Mouse (Mus musculus) cerebellum, adult 11 months (tissue): ENCODE data around the gene Cds2.
"Not testable (repeated sequence)": the region's sequence is repeated elsewhere in the genome, so short reads cannot be mapped to it uniquely, and the experiment has no call there.

Source experiments
- DNase-seq: peaks from one replicate; pipeline ENCODE4 v3.0.0; 2022

The Cds2 gene

DNA sequence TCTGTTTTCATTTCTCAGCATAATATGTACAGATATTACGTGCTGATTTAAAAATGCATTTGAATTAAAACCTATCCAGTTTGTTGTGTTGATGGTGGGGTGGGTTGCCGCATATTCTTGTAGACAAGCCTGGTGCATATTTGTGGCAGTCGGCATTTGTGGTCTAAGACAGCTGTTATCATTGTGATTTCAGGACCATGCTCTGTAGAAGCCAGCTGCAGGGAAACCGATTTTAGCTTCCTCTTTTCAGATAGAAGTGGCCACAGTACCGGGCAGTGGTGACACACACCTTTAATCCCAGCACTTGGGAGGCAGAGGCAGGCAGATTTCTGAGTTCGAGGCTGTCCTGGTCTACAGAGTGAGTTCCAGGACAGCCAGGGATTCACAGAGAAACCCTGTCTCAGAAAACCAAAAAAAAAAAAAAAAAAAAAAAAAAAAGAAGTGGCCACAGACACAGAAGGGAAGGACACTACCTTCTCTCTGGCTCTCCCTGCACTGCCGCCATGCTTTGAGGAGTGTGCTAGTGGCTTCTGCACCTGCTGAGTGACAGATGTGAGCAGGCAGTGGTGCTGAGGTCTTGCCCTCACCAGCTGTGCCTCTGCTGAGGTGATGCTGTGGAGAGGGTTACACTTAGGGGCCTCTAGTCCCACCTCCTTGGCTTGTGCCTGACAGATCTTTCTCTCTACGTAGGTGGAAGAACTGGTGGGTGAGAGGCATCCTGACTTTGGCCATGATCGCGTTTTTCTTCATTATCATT lies 30.9 kb downstream of the Cds2 start:
- DNase-seq = no peak

DNA sequence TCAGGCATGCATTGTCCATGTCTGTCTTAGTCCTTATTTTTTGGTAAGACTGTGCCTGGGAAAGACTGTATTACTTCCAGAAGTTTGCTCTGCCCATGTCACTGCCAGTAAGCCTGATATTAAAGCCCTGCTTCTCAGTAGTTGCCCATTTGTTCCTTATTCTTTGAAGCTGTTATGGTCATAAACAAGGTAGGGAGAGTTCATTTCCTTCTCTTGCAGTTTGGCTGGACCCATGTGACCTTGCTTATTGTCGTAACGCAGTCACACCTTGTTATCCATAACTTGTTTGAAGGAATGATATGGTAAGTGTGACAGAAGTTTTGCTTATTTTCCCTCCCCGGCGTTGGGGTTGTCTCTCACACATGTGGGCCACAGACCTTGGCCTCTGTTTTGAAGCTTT lies 35.3 kb downstream of the Cds2 start:
- no peak for DNase-seq

DNA sequence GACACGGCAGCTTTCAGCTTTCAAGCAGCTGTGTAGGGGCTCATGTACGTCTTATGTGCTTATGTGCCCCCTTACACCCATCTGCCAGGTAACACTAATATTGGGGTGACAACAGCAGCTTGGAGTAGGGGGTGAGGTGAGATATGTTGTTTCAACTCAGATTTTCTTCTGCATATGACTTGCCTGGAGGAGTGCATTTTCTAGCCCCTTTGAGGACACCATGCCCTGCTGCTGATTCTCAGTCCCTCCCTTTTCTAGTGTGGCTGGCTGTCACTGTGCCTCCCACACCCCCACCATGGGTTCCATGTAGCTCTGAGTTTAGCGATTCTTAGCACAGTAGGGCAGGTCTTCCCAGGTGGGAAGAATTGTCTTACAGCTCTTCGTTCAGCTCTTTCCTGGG lies 38.5 kb downstream of the Cds2 start:
- DNase-seq = no peak

DNA sequence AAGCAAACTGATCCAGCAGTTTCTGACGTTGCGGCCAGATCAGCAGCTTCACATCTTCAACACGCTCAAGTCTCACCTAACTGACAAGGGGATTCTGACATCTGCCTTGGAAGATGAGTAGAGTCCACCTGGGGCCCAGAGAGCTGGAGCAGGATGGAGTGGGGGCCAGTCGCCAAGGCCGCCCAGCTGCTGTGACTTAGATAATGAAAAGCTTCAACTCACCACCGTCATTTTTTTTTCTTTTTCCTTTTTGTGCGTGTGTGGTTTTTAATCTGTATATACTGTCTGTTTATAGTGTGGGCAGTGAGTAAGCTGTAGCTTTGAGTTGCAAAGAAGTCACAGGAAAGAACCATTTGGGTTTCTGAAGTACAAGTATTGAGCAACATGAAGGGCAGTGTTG lies 42.2 kb downstream of the Cds2 start:
- DNase-seq = no peak

DNA sequence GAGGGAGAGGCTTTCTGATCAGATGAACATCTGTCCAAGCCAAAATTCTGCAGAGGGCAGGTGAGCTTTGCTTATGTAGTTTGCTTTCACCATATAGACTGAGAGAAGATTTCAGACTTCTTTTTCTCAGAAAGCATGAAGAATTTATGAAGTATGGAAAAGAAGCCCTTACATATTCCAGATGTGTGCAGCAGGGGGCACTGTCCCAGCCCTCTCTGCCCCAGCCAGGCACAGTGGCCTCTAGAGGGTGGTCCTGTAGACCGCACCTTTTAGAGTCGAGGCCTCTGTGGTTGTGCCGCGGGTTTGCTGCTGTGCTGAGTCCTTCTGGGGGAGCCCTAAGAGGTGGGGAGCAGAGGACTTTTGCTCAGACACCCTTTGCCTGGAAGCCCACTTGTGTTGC lies 43.0 kb downstream of the Cds2 start:
- DNase-seq = no peak

DNA sequence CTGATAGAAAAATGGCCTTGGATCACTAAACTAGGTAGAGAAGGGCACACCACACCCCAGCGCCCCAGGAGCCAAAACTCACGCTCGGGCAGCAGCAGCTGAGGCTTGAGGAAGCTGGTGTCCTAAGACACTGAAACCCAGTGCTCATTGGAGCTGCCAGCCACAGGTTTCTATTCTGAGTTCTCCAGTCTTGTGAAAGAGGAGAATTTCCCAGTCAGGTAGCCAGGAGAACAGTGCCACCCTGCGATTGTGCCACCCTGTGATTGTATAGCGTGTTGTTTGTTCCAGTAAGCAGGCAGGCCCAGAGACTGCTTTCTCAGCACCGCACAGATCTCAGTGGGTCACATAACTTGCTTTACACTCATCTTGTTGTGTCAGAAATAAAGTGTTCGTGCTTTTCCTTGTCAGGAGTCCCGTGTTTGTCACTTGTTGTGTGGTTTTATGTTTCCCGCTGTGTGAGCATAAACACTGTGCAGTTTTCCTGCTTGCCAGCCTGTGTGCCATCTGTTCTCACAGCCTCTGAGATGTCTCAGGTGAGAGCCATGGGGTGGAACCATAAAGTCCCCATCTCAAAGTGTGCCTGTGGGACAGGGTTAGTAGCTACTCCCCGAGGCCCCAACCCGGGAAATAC lies 44.4 kb downstream of the Cds2 start:
- peak; percentile 53 for DNase-seq

DNA sequence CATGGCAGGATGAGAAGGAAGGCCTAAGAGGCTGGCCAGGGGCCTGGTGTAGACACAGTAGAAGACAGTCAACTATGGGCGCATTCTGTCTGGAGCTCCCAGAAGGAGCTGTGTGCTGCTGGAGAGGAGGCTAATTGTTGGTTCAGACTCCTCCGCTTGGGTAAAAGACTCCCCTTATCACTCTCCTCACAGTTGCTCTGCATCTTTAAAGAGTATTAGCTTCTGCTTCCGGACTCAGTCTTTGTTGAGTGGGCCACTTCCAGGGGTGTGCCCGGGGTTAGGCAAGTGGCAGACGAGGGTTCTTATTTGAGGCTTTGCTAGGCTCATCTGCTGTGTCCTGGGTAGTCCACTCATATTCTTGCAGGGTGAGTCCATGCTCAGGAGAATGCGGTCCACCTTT lies 45.9 kb downstream of the Cds2 start:
- no peak for DNase-seq

DNA sequence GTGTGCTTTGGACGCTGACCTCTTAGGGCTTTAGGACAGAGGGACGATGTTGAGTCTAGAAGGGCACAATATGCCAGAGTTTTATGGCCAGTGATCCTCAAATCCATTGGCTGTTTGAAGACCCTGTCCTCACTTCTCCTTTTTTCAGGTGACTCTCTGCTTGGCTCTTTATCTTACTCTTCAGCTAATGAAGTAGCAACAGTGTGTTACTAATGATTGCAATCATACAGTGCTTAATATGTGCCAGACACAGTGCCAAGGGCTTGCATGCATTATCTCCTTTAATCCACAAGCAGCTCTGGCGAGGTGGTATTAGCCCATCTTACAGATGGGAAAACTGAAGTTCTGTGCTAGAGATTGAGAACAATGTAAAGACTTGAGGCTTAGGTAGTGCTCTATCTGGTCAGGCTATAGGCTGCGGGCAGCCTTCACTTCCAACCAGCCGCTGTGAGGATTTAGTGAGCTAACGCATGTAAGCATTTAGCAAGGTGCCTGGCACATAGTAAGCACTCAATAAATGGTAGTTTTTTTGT lies 46.5 kb downstream of the Cds2 start:
- no peak for DNase-seq

DNA sequence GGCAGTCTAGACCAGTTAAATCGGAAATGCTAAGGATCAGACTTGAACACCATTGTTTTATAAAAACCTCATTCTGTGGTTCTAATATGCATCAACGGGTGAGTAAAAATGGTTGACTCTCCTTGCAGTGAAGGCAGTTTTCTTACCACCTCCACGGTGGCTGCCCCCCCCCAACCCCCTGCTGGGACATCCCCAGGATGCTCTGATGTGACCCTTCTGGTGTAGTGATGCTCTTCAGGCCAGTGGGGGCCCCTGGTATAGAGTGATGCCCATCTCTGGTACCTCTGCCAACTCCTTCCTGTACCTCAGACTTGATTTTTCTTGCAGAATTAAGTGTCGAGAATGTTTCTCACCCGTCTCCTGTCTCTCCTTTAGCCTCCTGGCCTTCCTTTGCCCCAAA lies 49.7 kb downstream of the Cds2 start:
- DNase-seq = no peak

DNA sequence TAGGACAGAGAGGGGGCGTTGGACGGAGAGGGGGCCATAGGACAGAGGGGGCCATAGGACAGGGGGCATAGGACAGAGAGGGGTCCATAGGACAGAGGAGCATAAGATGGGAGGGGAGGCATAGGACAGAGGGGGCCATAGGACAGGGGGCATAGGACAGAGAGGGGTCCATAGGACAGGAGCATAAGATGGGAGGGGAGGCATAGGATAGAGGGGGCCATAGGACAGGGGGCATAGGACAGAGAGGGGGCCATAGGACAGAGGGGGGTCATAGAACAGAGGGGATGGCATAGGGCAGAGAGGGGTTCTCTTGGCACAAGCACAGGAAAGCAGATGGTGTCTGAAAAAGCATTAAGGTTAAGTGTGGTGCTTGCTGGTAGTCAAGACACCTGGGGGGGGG lies 50.6 kb downstream of the Cds2 start:
- DNase-seq = no peak

DNA sequence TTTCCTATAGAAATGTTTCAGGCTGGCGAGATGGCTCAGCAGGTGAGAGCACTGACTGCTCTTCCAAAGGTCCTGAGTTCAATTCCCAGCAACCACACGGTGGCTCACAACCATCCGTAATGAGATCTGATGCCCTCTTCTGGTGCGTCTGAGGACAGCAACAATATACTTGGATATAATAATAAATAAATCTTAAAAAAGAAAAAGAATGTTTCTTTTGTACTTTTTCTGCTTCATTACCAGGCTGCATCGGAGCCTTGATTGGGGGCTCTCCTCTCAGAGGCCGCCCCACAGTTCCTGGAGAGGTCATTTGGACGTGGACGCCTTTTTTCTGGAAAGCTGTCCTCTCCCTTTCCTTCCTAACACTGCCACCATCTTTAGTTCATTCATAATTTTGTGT lies 51.1 kb downstream of the Cds2 start:
- not testable (repeated sequence) for DNase-seq

DNA sequence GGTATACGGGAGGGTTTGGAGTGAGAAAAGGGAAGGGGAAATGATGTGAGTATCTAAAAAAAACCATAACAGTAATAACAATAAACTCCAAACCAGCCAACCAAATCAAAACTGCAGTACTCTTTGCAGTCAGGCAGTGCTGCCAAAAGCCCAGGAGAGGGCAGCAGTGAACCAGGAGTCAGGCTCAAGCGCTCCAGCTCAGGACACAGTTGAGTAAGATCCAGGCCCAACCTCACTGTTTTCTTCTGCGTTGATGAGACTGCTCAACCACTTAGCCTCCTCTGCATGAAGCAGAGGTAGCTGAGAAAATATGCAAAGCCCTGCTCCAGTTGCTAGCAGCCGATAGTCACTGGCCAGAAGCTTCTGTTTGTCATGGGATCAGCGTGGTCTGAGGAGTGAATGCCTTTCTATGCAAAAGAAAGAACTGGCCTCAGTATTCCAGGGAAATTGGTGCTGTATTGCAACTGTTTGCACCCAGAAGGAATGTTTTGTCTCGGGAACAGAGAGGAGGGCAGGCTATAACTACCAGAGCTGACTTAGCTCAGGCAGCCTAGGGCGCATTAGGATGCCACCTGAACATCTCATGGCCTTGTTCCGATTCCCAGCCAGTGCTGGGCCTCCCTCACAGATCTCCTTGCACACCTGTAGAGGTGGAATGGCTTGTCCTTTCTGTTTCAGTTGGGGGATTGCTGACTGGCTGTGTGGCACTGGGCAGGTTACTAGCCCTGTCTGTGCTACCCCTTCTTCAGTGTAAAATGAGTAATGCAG lies 53.3 kb downstream of the Cds2 start:
- peak; percentile 65 for DNase-seq

DNA sequence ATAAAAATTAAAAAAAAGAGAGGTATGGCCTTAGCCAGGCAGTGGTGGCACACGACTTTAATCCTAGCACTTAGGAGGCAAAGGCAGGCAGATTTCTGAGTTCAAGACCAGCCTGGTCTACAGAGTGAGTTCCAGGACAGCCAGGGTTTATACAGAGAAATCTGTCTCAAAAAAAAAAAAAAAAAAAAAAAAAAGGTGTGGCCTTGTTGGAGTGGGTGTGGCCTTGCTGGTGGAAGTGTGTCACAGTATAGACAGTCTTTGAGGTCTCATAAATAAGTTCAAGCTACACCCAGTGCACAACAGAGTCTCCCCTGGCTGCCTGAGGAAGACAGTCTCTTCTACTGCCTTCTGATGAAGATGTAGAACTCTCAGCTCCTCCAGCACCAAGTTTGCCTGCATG lies 54.2 kb downstream of the Cds2 start:
- DNase-seq = no peak

DNA sequence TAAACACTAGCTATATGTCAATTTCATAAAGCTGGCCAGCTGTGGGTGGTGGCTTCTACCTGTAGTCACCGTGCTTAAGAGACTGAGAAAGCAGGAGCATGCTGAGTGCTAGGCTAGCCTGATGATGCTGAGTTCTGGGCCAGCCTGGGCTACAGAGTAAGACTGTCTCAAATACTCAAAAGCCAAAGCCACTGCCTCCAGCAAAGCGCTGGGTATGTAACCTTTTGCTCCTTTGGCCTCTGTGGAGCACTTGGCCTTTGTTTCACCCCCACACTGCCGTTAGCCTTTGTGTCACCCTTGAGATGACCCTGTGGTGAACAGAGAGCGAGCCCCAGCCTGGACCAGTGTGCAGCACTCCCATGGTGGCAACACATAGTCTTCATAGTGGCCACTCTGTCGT lies 57.6 kb downstream of the Cds2 start:
- DNase-seq = no peak

DNA sequence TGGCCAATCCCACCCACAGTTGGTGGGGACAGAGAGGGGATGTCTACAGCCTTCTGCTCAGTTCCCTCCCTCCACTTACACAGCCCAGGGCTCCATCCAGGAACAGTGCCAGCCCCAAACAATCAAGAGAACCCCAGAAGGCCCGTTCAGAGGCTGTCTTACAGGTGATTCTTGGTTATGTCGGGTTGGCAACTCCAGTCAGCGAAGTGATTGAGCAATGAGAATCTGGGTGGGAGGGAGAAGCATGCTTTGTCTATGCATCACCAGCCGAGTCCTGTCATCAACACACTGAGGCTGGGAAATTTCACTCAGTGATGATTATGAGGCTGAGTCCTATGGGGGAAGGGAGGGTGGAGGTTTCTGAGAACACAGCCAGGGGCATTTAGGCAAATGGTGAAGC lies 60.6 kb downstream of the Cds2 start:
- DNase-seq = no peak

DNA sequence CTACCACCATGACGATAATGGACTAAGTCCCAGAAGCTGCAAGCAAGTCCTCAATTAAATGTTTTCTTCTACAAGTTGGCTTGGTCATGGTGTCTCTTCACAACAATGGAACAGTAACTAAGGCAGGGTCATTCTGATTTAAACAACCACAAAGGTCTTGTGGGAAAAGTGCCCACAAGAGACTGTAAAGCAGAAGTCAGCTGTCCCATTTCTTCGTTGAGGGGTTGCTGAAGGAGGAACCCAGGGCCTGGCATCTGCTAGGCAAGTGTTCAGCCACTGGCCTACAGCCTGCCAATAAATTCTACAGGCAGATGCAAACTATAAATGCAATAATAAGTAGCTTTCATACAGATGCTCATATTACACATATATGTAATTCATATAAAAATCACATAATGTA lies 74.3 kb downstream of the Cds2 start:
- no peak for DNase-seq

DNA sequence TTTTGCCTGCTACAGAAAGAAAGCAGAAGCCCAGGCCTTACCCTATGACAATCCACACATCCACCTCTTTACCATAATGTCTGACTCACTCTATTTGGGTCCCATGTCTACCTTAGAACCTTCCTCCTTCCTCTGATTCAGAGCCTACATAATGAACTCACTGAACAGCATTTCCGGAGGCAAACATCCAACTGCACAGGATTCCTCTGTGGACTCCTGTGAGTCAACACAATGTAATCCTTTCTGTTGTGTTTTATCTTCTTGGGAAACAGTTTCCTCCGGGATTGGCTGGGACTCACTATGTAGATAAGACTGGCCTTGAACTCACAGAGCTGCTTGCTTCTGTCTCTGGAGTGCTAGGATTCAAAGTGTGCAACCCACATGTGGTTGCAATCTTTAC lies 77.4 kb downstream of the Cds2 start:
- no peak for DNase-seq

DNA sequence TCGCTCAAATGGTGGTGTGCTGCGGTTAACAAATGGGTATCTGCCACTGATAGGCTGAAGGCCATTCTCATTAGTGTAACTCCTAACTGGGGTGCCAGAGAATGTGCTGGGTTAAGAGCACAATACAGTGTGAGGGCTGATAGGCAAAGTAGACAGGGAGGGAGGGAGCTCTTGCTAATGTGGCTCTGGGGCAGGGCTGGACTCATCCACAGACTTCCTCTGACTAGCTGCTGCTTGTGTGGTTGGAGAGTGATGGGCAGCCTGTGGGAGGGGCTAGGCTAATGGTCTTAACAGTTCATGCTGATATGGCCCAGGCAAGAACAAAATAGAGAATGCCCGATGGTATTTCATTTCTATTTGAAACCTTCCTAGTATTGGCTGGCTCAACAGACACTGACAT lies 78.3 kb downstream of the Cds2 start:
- DNase-seq = no peak

DNA sequence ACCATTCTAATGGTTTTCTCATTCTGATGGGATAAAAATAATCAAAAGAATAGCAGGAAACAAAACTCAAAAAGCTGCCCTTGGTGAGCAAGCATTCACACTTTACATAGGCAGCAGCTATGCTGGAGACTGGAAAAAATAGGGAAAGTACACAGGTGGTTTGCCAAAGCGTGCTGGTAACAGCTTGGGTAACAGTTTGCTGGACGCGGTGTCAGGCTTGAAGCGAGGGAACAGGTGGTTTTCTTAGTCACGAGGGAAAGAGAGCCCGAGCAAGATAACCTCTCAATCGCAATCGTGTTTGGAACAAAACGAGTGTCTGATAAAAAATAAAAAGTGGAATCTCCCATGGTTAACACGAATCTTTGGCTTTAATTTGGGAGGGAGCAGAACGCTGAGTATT lies 80.9 kb downstream of the Cds2 start:
- no peak for DNase-seq
